Mouse (Mus musculus) monocyte, adult 5-6 weeks (primary cell): ENCODE data around the gene Chchd5. TPM values are rescaled to one million over a fixed set of nuclear protein-coding genes. Genes with fewer than 3 reads are reported as not detected.

Source experiments
- ATAC-seq: fragments of 153-309, 156-312 bp; replicated peaks from 2 replicates; pipeline ENCODE4 v1.8.0; 2017; ENCODE audit warnings: mild to moderate bottlenecking; ENCODE audit not compliant: low TSS enrichment, insufficient number of reproducible peaks, severe bottlenecking, poor library complexity, low FRiP score
- total RNA-seq: library from RNA; stranded (forward); fragments of 200-1000, 200-491, 200-594 nt; gene quantifications from 3 replicates; pipeline ENCODE4 v1.2.3, GENCODE M21; 2017

Chchd5 gene
- total RNA-seq, 1 experiment from 2014 or later: 12.5 TPM

- no peak for ATAC-seq
Measured at GRCm38 (mm10) chr2:129139906-129140305, 10.4 kb downstream of the Chchd5 start.

GRCm38 (mm10) chr2:129148836-129149235 lies 19.3 kb downstream of the Chchd5 start:
- ATAC-seq: no peak

- no peak for ATAC-seq
Measured at GRCm38 (mm10) chr2:129150386-129150785, 20.9 kb downstream of the Chchd5 start.

- ATAC-seq: no peak
Measured at GRCm38 (mm10) chr2:129151111-129151510, 21.6 kb downstream of the Chchd5 start.

GRCm38 (mm10) chr2:129152751-129153150 lies 23.3 kb downstream of the Chchd5 start:
- ATAC-seq: no peak

- ATAC-seq: no peak
Measured at GRCm38 (mm10) chr2:129164815-129165214, 35.3 kb downstream of the Chchd5 start.

GRCm38 (mm10) chr2:129166466-129167463 lies 37.3 kb downstream of the Chchd5 start:
- no peak for ATAC-seq

GRCm38 (mm10) chr2:129173386-129173785 lies 43.9 kb downstream of the Chchd5 start:
- ATAC-seq: no peak

GRCm38 (mm10) chr2:129174474-129174873 lies 45.0 kb downstream of the Chchd5 start:
- ATAC-seq: peak; percentile 84

- ATAC-seq: peak; percentile 32; the same call in 1 of the 2 replicates
Measured at GRCm38 (mm10) chr2:129175636-129176035, 46.1 kb downstream of the Chchd5 start.

- no peak for ATAC-seq
Measured at GRCm38 (mm10) chr2:129176676-129177420, 47.3 kb downstream of the Chchd5 start.

- ATAC-seq: no peak
Measured at GRCm38 (mm10) chr2:129177661-129178060, 48.2 kb downstream of the Chchd5 start.

- no peak for ATAC-seq
Measured at GRCm38 (mm10) chr2:129178182-129178908, 48.8 kb downstream of the Chchd5 start.

- no peak; the same call in 1 of the 2 replicates for ATAC-seq
Measured at GRCm38 (mm10) chr2:129179946-129180853, 50.7 kb downstream of the Chchd5 start.

GRCm38 (mm10) chr2:129181509-129181908 lies 52.0 kb downstream of the Chchd5 start:
- ATAC-seq: no peak

- ATAC-seq: no peak
Measured at GRCm38 (mm10) chr2:129182412-129182811, 52.9 kb downstream of the Chchd5 start.

GRCm38 (mm10) chr2:129183561-129184031 lies 54.1 kb downstream of the Chchd5 start:
- peak; percentile 69 for ATAC-seq
